Mouse (Mus musculus) adrenal gland, adult (tissue): Measurements from ENCODE around the gene Rnf41.
A peak's percentile ranks its signal among the peaks of the same experiment; 100 is the strongest.

Experiments used
- DNase-seq, 2 experiments: peaks; one replicate each; pipeline ENCODE4 v3.0.0; 2022 to 2023; ENCODE audit warnings: low spot score in 1 of 2; ENCODE audit not compliant: inconsistent age in 2 of 2

The Rnf41 gene

DNA sequence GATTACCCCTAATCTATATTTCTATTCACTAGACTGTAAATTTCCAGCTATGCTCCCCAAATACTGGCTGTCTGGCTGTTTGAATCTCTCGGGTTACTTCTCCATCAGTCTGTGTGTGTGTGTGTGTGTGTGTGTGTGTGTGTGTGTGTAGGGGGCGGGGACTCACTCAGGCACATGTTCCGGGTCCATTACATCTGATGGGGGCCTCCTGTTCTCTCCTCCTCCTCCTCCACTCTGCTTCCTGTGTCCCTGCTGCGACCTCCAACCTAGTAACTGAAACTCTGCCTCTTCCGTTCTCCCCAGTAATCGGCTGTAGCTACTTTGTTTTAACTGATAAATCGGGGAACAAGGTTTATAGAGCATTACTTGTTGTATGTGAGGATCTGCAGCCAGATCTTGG is 13.1 kb downstream of the Rnf41 start:
- DNase-seq, result no peak

DNA sequence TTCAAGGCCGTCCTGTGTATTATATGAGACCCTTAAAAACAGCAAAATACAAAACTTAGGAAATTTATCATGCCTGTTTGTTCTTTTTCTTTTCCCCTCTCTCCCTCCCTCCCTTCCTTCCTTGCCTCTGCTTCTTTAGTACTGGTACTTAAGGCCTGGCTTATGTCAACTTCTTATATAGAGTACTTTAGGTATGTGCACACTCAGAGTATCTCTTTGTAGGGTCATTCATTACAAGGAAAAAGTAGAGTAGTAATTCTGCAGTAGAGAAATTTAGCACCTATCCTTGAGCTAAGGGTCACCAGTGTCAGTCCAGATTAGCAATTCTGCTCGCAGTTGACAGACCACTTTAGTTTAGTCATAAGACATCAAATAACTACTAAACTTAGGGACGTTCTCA is 13.8 kb downstream of the Rnf41 start:
- DNase-seq, result no peak

DNA sequence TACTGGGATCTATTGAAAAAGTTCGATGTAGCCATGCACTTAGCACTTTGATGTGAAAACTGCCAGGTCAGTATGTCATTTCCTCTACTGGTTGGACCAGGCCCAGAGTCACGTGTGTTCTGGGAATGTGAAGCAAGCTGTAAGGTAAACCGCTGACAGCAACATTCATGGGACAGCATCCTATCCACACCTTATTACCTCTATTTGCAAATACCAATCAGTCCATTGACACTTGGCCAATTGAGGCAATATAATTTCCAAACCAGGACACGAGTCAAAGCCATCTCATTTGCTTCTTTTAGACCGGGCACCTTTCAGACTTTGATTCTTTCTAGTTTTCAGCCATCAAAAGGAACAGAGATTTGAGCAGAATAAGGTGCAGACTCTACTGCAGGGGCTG is 17.6 kb downstream of the Rnf41 start:
- DNase-seq, result no peak

DNA sequence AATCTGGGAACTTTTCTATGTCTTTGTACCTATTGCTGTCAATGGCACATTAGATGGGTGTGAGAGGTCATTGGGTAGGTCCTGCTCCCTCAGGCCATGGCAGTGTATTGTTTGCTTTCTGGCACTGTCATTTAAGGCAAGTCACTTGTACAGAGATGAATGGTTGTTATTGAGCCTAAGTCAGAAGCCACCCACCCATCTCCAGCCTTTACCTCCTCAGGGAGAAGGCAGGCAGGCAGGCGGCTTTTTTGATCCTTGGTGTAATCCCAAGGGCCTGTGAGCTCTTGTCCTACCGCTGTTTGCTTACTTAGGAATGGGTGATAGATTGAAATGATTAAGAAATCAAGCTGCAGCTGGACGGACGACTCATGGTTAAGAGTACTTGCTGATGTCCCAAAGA is 18.0 kb downstream of the Rnf41 start:
- DNase-seq, result no peak

DNA sequence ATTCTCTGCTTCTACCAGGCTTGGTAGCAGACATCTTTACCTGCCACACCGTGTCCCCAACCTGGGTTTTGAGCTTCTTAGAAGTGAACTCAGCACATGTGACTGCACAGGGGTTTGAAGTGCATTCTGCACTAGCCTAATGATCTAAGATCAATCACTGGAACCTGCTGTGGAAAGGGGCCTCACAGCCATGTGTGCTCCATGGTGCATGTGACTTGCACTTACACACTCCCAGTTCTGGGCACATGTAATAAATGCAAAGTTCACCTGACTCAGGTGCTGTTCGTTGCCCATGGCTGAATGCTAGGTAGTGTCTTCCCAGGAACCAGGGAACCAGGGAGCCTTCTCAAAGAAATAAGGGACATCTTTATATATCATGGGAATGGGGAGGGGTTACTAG is 22.0 kb downstream of the Rnf41 start:
- DNase-seq, result no peak

DNA sequence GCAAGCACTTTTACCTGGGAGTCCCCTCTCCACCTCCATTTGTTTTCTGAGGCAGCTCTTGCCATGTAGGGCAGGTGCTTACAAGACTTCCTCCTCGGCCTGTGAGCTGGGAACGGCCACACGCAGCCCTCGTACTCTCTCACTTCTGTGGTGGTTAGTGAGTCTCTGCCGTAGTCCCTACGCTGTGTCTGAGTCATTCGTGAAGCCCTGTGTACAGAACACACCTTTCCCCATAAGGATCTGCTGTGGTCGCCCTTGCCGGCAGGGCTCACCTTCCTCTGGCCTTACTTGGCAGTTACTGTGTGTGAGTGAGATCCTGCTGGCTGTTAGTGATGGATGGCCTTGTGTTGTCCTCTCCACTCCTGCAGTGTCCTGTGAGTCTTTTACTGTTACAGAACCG is 23.2 kb downstream of the Rnf41 start:
- DNase-seq, result peak in 1 of 2 experiments; percentile 30

DNA sequence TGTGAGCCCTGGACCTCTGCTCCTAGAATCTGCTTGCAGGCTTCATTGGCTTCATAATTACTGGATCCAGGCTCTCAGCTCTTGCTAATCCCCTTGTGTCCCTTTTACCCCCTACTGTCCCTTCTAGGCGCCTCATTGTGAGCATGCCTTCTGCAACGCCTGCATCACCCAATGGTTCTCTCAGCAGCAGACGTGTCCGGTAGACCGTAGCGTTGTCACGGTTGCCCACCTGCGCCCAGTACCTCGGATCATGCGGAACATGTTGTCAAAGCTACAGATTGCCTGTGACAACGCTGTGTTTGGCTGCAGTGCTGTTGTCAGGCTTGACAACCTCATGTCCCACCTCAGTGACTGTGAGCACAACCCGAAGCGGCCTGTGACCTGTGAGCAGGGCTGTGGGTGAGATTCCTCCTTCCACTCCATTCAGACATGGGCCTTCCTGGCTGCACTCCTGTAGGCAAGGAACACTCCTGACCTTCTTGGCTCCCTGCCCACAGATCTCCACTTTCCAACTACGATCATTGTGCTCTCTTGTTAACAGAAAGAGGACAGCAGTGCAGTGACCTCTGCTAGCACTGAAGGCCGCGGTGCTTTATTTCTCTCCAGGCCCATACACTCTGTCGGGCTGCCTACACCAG is 23.8 kb downstream of the Rnf41 start:
- DNase-seq, result peak; percentile 86 to 92

DNA sequence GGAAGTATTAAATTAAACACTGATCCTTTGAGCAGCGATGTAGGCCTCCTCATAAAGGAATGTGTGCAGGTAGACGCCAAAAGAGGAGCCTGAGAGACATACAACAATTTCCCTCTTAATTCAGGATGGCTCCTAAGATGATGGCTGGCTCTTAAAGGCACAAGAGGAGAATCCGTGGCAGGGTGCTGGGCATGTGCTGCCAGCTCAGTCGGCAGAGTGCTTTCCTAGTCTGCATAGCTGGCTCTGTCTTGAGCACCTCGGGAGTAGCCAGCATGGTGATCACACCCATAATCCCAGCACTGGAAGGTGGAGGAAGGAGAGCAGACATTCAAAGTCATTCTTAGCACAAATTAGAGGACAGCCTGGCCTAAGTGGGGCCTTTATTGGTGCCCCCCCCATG is 24.4 kb downstream of the Rnf41 start:
- no peak for DNase-seq

DNA sequence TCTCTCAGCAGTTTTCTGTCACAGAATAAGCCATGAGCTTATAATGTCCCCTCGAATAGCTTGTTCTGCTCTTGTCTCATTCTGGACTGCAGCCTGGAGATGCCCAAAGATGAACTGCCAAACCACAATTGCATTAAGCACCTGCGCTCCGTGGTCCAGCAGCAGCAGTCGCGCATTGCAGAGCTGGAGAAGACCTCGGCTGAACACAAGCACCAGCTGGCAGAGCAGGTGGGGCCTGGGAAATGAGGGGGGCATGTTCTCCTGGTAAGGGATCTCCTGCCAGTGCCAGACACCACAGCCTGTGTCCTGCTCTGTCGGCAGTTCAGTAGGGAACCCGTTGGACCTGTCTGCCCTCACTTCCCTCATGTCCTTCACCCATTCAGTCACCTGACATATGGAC is 24.9 kb downstream of the Rnf41 start:
- no peak for DNase-seq

DNA sequence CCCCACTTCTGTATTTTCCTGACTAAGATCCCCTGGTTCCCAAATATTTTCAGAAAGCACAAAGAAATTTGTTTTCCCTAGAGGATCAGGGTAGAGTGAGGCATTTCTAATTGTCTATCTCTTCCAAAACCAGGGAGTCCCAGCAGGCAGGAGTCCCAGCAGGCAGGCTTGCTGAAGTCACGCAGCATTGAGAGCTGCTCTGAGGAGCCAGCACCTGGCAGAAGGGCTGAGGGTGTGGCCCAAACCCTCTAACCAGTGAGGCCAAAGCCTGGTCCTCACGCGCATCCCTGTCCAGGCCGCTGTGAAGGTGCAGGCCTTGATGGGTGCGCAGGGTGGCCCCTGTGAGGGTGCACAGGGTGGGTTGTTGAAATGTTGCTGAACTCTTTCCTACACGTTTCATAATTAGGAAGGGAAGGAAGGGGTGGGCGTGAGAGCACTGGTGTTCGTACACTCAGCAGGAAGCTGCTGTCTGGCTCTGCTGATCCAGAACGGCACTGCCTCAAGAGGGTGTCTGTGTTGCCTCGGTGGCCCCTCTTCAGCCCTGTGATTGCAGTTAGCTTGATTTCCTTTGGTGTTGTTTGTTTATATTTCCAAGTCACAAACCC is 27.3 kb downstream of the Rnf41 start:
- peak in 1 of 2 experiments; percentile 50 for DNase-seq

DNA sequence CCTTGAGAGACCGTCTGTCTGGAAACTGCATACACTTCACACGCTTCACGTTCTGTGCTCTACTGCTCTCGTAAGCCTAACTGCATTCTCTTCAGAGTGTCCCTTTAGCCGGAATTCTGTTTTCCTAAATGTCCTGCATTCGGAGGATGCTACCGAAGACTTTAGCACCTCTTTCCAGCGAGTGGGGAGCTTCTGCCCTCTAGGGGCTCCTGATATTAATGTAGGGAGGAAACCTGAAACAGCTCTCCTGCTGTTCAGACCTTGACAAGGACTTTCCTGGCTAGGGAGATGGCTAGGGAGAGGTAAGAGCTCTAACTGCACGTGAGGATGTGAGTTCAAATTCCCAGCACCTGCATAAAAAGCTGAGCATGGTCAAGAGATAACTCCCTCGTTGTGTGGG is 28.9 kb downstream of the Rnf41 start:
- peak; percentile 53 to 69 for DNase-seq

DNA sequence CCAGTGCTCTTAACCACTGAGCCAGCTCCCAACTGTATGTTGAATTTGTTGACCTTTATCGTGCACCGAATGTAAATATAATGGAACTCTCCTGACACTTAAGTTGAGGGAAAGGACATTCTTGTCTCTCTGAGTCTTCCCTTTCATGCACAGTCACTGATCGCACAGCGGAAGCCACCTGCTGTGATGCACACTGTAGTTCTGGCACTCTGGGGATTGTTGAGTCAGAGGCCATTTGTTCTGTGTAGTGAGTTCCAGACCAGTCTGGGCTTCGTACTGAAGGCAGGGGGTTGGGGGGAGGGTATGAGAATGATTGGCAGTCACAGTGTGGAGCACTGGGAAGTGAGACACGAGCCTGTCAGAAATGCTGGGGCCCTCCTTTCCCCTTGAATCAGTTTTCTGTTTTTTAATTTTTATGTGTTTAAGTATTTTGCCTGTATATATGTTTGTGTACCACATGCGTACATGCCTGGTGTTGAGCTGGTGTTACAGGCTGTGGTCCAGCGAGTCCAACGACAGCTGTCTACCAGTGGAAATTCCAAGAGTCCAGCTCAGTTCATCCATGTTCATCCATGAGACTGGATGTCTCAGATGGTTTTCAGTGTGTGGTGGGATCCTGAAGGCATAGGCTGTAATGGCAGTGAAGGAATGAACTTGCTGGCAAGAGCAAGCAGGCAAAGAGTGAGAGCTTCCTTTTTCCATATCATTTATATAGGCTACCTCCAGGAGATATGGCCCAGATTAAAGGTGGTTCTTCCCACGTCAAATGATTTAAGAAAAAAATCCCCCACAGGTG is 30.1 kb downstream of the Rnf41 start:
- DNase-seq, result no peak

DNA sequence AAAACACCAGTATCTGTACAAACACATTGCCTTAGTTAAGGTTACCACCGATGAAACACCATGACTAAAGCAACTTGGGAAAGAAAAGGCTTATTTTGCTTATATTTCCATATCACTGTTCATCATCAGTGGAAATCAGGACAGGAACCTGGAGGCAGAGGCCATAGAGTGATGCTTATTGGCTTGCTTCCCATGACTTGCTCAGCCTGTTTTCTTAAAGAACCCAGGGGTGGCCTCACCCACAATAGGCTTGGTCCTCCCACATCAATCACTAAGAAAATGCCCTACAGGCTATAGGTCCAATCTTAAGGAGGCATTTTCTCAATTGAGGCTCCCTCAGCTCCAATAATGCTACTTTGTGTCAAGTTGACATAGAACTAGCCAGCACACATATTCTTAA is 31.3 kb downstream of the Rnf41 start:
- DNase-seq, result no peak

DNA sequence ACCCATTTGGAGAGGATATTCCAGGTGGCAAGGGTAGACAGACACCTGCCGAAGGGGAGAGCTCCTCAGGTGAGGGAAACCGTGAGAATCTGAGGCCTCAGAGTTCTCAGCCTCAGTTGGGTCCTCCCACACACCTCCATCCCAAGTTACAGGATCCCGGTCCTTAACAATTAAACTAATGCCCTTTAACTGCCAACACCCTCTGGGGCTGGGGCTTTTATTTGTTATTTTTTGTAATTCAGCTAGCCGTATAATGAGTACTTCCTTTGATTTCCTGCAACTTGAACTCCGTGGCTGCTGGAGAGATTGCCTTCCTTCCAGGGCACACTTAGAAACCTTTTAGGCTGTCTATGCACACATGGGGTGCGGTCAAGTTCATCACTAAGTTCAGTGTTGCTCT is 32.9 kb downstream of the Rnf41 start:
- DNase-seq, result no peak

DNA sequence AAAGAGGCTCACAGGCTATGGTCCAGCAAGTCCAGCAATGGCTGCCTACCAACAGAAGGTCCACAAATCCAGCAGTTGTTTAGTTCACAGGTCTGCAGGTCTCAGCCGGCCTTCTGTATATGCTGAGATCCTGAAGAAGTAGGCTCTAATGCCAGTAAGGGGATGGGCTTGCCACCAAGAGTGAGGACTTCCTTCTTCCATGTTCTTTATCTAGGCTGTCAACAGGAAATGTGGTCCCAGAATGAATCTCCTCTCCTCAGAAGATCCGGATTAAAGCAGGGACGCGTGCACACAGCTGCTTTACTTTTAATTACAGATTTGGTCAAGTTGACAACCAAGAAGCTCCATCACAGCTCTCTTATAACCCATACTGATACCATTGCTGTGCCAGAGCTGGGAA is 34.0 kb downstream of the Rnf41 start:
- peak in 1 of 2 experiments; percentile 53 for DNase-seq

DNA sequence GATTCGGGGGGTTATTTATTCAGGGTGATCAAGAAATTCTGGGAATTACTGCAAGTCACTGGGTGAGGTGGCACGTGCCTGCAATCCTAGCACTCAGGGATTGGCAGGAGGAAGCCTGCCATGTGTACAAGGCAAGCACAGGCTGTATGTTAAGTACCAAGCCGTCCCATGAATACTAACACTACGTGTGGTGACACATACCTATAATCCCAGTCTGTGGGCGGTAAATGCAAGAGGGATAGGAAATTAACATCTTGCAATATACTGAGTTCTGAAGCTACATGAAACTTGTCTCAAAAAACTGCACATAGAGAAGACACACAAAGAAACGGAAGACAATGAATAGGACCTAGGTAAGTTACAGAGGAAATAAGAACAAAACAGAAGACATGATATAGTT is 39.6 kb downstream of the Rnf41 start:
- DNase-seq, result no peak

DNA sequence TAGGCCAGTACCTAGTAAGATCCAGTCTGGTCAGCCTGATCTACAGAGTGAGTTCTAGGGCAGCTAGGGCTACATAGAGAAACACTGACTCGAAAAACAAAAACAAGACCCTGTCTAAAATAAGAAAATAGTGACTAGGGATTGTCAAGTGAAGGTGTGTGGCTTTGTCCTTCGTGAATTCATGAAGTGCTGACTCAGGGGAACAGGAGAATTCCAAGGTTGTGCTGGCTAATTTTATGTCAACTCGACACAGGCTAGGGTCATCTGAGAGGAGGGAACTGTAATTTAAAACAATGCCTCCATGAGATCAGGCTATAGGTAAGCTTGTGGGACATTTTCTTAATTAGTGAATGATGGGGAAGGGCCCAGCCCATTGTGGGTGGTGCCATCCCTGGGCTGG is 43.0 kb downstream of the Rnf41 start:
- DNase-seq, result no peak

DNA sequence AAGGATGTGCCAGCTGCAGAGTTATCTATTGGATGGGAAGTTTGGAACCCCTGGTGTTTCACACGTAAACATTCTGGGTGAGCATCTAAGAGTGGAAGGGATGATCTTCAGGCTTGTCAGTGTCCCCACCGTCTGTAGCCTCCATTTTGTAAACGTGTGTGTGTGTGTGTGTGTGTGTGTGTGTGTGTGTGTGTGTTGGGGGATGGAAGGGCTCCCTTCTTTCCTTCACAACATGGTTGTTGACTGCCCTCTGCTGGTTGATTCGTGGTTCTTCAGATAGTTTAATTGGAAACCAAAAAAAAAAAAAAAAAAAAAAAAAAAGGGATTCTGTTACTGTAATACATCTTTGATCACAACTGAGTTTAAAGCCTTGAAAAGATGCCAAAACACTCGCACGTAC is 43.8 kb downstream of the Rnf41 start:
- DNase-seq, result peak; percentile 61 to 88

DNA sequence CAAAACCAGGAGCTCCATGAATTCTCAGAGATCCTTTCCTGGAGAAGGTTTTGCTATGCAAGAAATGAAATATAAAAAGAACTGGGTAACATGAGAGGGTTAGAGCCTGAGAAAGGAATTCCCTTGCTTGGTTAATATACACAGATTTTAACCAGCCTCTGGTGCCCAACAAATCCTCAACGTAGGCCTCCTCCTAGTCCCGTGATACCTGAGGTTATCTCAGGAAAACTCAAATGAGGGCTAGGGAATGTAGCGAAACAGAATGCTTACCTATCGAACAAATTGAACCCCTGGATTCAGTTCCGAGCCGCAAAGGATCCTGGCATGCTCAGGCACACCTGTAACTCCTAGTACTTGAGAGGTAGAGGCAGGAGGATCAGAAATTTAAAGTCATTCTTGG is 46.2 kb downstream of the Rnf41 start:
- no peak for DNase-seq

DNA sequence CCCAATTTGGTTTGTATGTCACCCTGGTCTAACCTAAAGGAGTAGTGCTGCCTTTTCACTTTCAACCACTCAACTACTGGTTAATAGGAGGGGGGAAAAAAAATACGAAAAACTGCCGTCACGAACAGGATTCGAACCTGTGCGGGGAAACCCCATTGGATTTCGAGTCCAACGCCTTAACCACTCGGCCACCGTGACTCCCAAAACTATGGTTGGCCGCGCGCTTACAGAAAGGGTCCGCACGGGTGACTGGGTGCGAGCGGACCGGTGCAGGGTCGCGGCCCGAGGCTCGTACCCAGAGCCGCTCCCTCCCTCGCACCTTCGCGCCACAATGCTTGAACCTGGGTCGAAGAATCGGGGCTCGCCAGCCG is 46.9 kb downstream of the Rnf41 start:
- DNase-seq, result peak; percentile 91 to 99

DNA sequence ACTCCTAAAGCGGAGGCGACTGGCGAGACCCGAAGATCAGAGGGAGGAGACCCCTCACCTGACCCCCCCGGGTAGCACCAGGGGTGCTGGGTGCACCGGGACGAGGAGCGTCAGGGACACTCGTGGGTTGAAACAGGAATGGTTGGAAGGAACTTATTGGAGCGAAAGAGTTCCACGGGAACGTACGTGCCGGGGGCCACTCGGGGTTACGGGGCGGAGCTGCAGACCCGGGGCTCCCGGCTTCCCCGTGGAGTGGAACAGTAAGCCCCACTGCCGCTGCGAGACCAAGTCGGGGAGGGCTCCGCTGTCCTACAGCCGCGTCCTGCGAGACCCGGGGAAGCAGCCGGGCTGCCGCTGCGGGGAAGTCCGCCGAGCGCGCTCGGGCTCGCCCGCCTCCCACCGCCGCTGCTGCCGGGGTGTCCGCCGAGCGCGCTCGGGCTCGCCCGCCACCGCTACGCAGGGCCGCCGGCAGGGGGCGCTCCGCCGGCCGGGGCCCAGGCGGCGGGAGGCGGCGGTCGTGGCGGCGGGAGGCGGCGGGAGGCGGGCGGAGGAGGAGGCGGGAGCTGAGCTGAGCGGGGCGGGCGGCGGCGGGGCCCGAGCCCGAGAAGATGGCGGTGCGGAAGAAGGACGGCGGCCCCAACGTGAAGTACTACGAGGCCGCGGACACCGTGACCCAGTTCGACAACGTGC is 47.4 kb downstream of the Rnf41 start, which contains the start of gene Smarcc2:
Smarcc2 (plus strand) TSS at position 530 of the 690 bp plus-strand sequence.
- peak; percentile 91 to 95 for DNase-seq
